Mouse (Mus musculus): ENCODE measurements around the gene 1700029F12Rik. TPM values are rescaled to one million over a fixed set of nuclear protein-coding genes. Genes with fewer than 3 reads are reported as not detected.

1700029F12Rik gene
- total RNA-seq (2023) = not detected

GRCm38 (mm10) chr13:97034262-97034661, at the start of gene 1700029F12Rik:
Gene 1700029F12Rik, minus strand, starts transcription at chr13:97034362.

GRCm38 (mm10) chr13:97066649-97067550, 32.7 kb upstream of the 1700029F12Rik start, which contains the start of gene Fam169a:
Gene Fam169a, plus strand, starts transcription at chr13:97067286.

Other genes with a start within 250 kb of the 1700029F12Rik start
- gene Gcnt4, start 109.7 kb downstream of the 1700029F12Rik start, total RNA-seq (2023) = under 1 TPM; 0.12 to 0.15 TPM
- not detected for gene Fam169a, start 32.9 kb upstream of the 1700029F12Rik start, total RNA-seq (2023)
- gene Gm6169, start 64.9 kb upstream of the 1700029F12Rik start, total RNA-seq (2023) = 1 to 10 TPM in 1 of 2 experiments, not detected in 1; 3.5 TPM
- 10 to 100 TPM; 28.0 to 31.1 TPM for gene Gfm2, start 103.6 kb upstream of the 1700029F12Rik start, total RNA-seq (2023)
- gene Nsa2, start 103.6 kb upstream of the 1700029F12Rik start, total RNA-seq (2023) = 100 to 1,000 TPM; 162 to 196 TPM
- gene Hexb, start 164.0 kb upstream of the 1700029F12Rik start, total RNA-seq (2023) = 10 to 100 TPM; 32.9 to 34.0 TPM
- gene Enc1, start 206.7 kb upstream of the 1700029F12Rik start, total RNA-seq (2023) = 10 to 100 TPM; 24.0 to 26.4 TPM